Comparison of ENCODE assay signal across 8 mouse cellular contexts in genomic region chr4:108878963-108879822, GRCm38 (mm10). TPM values are rescaled to one million over a fixed set of nuclear protein-coding genes. Genes with fewer than 3 reads are reported as not detected.
A peak's percentile ranks its signal among the peaks of the same experiment; 100 is the strongest.
DNase-seq lines count a peak whose midpoint lies in the region; ATAC-seq lines count a peak whose summit lies in the region.

Gene Rab3b (plus strand): TSS chr4:108879063.

- ATAC-seq in frontal cortex, adult (ENCODE audit: low TSS enrichment) = peak; percentile 88
- ATAC-seq in hindbrain, embryonic 13.5 days (ENCODE audit: low FRiP score) = peak; percentile 92

- no peaks in the 10 kb centered on the region for H3K9me3 ChIP-seq in hindbrain, embryonic 13.5 days

- peak within 1 kb of the TSS; percentile 83 for H3K4me2 ChIP-seq in hindbrain, embryonic 13.5 days

- H3K4me3 ChIP-seq in hindbrain, embryonic 13.5 days = peak within 1 kb of the TSS; percentile 70

- peaks cover 15% of the 10 kb centered on the region for H3K4me1 ChIP-seq in hindbrain, embryonic 13.5 days (replicated peaks)

- H3K27me3 ChIP-seq in hindbrain, embryonic 13.5 days = no peaks in the 10 kb centered on the region

- under 1% methylated on average over 46 of the region's 46 CpGs for WGBS in hindbrain, embryonic 13.5 days

- peak within 1 kb of the TSS; percentile 81 for H3K9ac ChIP-seq in hindbrain, embryonic 13.5 days

- H3K36me3 ChIP-seq in hindbrain, embryonic 13.5 days = no peaks in the 10 kb centered on the region

- peak within 1 kb of the TSS; percentile 81 for H3K27ac ChIP-seq in hindbrain, embryonic 13.5 days

- DNase-seq in ZHBTc4 (ENCODE audit: low read depth, low spot score) = peak; percentile 88
- peak; percentile 20 for DNase-seq in cerebellum, adult 9-11 months
- peak; percentile 44 to 61 for DNase-seq in layer of hippocampus, postnatal 10 days (ENCODE audit: low spot score in 2 of 2)
- peak; percentile 64 for DNase-seq in lung, postnatal 10 days
- peak; percentile 72 for DNase-seq in retina, embryonic 14.5 days (ENCODE audit: low spot score)
- peak; percentile 55 to 60 for DNase-seq in thymus, postnatal 36 days

RNA-seq across cellular contexts. Expression of gene Rab3b, which starts in this region (rescaled TPM):
- polyA plus RNA-seq in hindbrain, embryonic 13.5 days (2015; fragmentation: Nextera tagmentation; extraction: Ambion mirVana) = 104 and 108 TPM in 2 replicates
- 10 to 100 TPM; 85.5 to 89.5 TPM for total RNA-seq in layer of hippocampus, postnatal 10 days (2021)

Comparison
In these comparisons a context has a peak if more than half of its experiments do, and no peak if none do; other contexts are left out.
1. Peak in every context shown above with its lines: DNase-seq, ATAC-seq, H3K4me3 ChIP-seq and H3K27ac ChIP-seq.
2. DNase-seq: peak in every context shown above with its lines; median percentile 88 in ZHBTc4; 72 in retina, embryonic 14.5 days; 64 in lung, postnatal 10 days; 58 in thymus, postnatal 36 days; 52 in layer of hippocampus, postnatal 10 days; 20 in cerebellum, adult 9-11 months.